Mouse (Mus musculus) heart, postnatal 10 days (tissue): ENCODE data around the gene Grm1. TPM values are rescaled to one million over a fixed set of nuclear protein-coding genes. Genes with fewer than 3 reads are reported as not detected.
"Not testable (repeated sequence)": the region's sequence is repeated elsewhere in the genome, so short reads cannot be mapped to it uniquely, and the experiment has no call there.

Experiments
- DNase-seq, 2 experiments: peaks; one replicate each; pipeline ENCODE4 v3.0.0; 2021
- intact Hi-C: fragments of 180-260 bp; cut with DNase I; formaldehyde crosslinking; loops from one replicate; pipeline ENCODE4 v1.15.1; 2025
- total RNA-seq, 2 experiments: library from RNA; stranded (reverse); gene quantifications; 2 replicates each; pipeline ENCODE4 v1.2.3; 2021

The Grm1 gene
- total RNA-seq, result 1 to 10 TPM; 2.1 TPM

- intact Hi-C loops, result no loop called here
- peak; percentile 12 to 37 for DNase-seq
These were observed at the start of gene Grm1 for GRCm38 (mm10) chr10:11081611-11082398. Gene Grm1, minus strand, starts transcription at chr10:11082356.

GRCm38 (mm10) chr10:11121781-11122180 lies 39.6 kb upstream of the Grm1 start:
- intact Hi-C loops, result no loop called here
- no peak for DNase-seq

GRCm38 (mm10) chr10:11098475-11099044 lies 16.4 kb upstream of the Grm1 start:
- no peak for DNase-seq
- intact Hi-C loops, result no loop called here

DNA sequence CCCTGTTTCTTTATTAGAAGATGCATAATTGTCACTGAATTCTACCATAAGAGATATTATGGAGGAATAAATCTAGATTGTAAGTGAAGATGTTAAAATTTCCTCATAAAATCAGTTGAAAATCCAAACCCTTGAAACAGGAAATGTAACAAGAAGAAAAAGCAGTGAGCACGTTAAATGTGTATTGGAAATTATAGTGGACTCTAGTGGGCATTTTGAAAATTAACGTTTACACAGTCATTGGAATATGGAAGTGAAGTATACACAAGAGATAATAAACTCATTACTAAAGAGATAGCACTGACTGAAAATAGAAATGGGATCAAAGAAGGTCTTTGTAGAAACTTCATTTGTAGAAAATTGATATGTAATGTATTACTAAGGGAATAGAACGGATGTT lies 4.2 kb upstream of the Grm1 start:
- intact Hi-C loops, result no loop called here
- no peak for DNase-seq

GRCm38 (mm10) chr10:11080725-11081610 lies 1.2 kb downstream of the Grm1 start:
- intact Hi-C loops, result no loop called here
- DNase-seq, result no peak

- intact Hi-C loops, result no loop called here
- DNase-seq, result no peak
These were observed 2.0 kb downstream of the Grm1 start for GRCm38 (mm10) chr10:11080013-11080724.

DNA sequence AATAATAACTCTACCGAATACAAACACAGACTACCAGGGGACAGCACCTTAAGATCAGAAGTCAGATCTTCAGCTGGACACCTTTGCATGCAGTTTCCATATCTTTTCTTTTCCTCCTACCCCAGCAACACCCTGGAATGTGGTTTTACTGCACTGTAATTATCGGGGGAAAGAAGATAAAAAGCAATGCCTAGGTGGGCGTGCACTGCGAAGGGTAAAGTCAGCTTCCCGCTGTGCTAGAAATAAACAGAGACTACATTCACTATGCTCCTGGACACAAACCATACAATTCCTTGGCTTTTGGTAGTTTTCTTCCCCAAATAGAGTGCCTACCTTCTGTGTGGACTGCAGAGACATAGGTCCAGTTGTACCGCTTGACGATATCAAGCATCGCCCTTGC lies 2.6 kb downstream of the Grm1 start:
- intact Hi-C loops, result no loop called here
- no peak for DNase-seq

DNA sequence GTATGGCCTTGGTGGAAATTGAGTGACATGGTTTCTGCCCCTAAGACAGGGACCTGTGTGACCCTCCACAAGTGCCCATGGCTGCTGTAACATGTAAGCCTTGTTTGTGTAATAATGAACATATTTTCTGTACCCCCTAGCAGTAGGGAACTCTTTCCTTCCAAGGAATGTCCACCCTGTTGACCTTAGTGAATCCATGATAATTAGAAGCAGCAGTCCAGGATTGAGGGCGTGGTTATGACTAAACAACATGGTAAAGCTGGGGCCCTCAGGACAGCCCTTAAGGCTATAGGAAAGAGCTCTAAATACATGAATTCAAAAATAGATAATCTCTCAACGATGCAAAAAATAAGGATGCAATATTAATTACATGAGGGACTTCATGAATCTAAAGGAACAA lies 17.0 kb downstream of the Grm1 start:
- intact Hi-C loops, result no loop called here
- DNase-seq, result no peak

GRCm38 (mm10) chr10:11061318-11062071 lies 20.7 kb downstream of the Grm1 start:
- DNase-seq, result peak in 1 of 2 experiments; percentile 1
- intact Hi-C loops, result no loop called here

DNA sequence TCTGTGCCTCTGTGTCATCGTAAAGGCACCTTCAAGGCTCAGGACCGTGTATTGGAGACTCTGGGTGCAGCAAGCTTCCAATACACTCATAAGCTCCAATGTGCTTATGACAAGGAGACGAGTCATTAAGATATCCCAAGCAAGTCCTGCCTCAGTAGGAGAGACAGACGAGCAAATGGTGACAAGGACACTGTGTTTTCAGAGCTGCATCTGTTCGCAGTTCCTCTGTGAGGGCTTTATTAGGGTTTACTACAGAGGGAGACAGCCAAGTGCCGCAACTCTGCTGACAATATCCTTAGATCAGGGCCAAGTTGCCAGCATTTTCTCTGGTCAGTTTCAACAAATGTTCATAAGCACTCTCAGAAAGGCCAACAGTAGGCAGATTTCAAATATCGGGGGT lies 32.8 kb downstream of the Grm1 start:
- no peak for DNase-seq

GRCm38 (mm10) chr10:11045421-11045820 lies 36.7 kb downstream of the Grm1 start:
- peak; percentile 49 to 68 for DNase-seq
- intact Hi-C loops, result not testable (repeated sequence)

More for the DNA sequence above, 32.8 kb downstream of the Grm1 start:
- intact Hi-C loops, result no loop called here

DNA sequence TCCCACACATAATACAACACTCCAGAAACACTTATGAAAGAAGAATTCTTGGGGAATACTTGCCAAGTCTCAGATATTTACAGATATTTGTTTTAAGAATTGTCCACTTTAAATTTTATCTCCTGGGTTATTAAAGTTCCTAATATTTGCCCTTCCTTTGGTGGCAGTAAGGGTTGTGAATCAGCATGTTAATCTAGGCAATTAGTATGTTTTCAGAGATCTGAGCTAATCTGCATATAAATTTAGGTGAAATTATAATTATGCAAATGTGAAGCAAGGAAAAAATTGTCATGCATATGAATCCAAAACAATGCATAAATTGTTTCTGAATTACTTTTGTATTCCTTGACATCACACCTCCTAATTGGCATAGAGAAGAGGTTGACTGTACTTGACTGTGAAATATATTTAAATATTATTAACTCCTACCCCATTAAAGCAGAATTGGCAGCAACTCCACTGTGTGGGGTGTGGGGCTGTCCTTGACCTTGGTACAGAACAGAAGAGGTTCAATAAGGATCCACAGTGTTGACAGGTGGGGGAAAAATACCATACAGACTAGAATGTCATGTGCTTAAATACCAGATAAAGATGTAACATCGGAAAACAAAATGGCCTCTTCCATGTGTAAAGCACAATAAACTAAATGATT lies 37.6 kb downstream of the Grm1 start:
- DNase-seq, result peak in 1 of 2 experiments; percentile 1
- intact Hi-C loops, result no loop called here

DNA sequence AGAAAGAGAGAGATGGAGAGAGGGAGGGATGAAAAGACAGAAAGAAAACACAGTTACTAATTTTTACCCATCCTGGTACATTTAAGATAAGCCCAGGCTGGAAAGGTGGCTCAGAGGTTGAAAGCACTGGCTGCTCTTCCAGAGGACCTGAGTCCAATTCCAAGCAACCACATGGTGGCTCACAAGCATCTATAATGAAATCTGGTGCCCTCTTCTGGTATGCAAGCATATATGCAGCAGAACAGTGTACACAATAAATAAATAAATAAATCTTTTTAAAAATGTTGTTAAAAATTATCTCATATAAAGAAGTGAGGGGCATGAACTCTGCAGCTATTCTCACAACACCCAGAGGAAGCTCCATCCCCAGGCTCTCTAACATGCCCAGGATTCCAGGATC lies 42.8 kb downstream of the Grm1 start:
- no peak for DNase-seq
- intact Hi-C loops, result no loop called here

DNA sequence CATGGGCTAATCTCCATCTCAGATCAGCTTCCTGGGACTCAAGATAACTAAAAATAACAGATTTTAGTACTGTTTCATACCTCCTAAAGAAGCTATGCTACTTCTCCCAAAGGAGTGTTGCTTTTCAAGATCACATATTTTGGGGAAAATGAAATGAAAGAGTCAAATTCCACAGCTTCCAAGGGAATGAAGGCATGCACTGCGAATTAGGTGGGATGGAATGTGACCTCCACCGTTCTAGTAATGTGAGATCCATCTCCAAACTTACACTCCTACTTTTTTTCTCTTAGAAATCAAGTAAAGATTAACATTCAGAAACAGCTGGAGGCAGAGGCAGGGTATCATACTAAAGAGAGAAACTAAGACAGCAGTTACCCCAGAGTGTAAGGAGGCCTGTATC lies 49.9 kb downstream of the Grm1 start:
- DNase-seq, result no peak
- intact Hi-C loops, result no loop called here

- intact Hi-C loops, result no loop called here
- no peak for DNase-seq
These were observed 56.2 kb downstream of the Grm1 start for GRCm38 (mm10) chr10:11025764-11026518.

DNA sequence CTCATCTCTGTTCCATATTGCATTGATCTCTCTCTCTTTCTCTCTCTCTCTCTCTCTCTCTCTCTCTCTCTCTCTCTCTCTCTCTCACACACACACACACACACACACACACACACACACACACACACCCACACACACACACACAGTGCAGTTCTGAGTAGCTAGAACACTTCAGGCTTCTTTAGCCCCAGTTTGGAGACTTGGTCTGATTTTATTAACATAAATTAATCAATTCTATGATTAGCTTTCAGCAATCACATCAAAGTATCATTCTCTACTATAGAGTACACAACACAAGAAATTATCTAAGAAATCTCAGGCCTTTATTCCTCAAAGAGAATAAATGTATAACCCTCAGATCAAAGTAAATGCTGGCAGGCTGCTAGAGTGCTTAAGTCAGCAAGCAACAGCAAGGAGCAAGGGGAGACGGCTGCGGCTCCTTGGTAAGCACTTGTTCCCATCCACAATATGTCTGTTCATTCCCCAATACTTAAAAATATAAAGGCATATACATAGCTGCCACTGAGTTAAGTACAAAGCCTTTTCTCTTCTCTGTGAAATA lies 63.1 kb downstream of the Grm1 start:
- intact Hi-C loops, result no loop called here

DNA sequence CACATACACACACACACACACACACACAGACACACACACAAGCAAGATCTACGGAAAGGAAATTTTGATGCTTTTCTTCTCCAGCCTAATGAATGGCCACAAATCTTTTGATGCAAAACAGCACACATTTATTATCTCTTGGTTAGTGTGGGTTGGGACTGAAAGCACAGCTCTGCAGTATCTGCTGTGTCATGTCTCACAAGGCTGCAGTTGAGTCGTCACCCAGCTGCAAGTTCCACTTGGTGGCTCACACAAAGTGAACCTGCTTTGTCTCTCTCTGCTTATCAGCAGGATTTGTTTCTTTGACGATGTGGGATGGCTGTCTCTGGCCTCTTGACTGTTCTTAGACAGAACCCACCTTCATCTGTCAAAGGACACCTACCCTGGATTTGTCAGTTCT lies 68.5 kb downstream of the Grm1 start:
- intact Hi-C loops, result no loop called here
- DNase-seq, result no peak

More for the DNA sequence above, 63.1 kb downstream of the Grm1 start:
- DNase-seq, result no peak

DNA sequence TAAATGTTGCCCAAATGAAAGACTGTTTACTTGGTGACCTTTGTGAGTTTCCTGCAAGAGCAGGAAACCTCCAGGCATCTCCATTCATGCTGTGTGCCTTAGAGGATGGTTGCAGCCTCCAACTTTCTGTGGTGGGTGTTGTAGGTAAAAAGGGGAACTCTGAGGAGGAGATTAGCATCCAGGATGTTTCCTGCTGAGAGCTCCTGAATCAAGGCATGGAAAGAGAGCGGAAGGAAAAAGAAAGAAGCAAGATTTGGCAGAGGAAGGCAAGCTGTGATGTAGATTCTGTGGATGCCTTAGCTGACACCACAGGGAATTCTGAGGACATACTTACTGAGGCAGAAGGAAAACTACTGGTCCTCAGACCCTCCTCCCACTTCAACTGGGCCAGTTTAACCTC lies 85.4 kb downstream of the Grm1 start:
- DNase-seq, result no peak
- intact Hi-C loops, result no loop called here

- no peak for DNase-seq
- intact Hi-C loops, result no loop called here
These were observed 90.4 kb downstream of the Grm1 start for GRCm38 (mm10) chr10:10991708-10992107.
